Mouse (Mus musculus): ENCODE measurements around the gene Abcg2. TPM values are rescaled to one million over a fixed set of nuclear protein-coding genes. Genes with fewer than 3 reads are reported as not detected.
A peak's percentile ranks its signal among the peaks of the same experiment; 100 is the strongest.

Gene Abcg2
- total and polyA plus RNA-seq, 3 experiments = 1.5 to 33.7 (median 19.9) TPM

DNA sequence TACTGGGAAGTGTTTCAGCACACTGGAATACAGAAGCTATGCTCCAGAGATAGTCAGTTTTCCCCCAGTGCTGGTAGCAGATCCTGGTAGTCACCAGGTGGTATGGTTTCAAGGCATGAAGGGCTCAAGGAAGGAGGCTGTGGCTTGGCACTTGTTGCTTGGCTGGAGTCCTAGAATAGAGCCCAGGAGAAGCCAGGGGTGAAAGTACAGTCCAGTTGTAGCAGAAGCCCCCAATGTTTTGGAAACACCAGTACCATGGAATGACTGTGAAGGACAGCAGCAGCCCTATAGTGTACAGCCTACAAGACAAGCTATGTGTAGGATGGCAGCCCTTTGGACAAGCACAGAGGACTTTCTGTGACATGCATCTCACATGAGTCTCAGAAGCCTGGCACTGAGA, 54.2 kb downstream of the Abcg2 start:
- no peak for DNase-seq

DNA sequence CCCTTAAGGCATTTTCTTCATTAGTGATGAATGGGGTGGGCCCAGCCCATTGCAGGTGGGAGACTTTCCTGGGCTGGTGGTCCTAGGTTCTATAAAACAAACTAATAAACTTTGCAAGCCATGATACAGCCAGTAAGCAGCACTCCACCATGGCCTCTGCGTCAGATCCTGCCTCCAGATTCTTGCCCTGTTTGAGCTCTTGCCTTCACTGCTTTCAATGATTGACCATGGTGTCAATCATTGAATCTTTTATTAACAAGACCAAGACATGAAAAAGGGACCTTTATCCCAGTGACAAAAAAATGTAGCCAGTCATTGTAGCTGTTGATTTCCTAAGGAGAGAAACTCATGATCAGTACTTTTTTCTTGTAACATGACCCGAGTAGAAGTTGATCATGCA, 55.1 kb downstream of the Abcg2 start:
- no peak for DNase-seq

DNA sequence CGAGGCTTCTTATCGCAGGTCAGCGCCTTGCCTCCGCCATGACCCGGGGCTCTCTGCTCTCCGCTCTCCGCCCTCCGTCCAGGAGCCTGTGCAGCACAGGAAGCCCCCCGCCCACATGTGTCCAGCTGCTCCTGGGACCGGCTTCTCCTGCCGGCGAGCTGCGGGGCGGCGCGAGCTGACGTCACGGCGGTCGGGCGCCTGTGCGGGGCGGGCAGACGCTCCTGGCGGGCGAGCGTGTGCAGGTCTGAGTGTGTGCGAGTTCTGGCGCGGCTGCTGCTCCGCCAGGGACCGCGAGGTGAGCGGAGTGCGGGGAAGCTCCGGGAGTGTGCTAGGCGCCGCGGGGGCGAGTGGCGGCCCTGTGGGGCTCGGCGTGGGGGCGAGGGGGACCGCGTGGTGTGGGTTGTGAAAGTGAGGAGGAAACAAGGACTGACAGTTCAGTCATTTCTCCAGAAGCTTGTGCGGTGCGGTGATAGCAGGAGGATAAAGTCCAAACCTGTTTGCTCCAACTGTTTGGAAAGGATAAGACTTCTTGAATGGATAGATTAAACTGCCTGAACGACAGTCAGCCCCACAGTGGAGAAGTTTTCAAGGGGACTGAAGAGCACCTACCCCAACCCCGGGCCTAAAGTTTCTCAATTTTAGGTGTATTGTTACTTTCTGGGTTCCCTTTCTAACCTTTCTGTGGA, 56.2 kb downstream of the Abcg2 start:
- peak; percentile 89 for DNase-seq

DNA sequence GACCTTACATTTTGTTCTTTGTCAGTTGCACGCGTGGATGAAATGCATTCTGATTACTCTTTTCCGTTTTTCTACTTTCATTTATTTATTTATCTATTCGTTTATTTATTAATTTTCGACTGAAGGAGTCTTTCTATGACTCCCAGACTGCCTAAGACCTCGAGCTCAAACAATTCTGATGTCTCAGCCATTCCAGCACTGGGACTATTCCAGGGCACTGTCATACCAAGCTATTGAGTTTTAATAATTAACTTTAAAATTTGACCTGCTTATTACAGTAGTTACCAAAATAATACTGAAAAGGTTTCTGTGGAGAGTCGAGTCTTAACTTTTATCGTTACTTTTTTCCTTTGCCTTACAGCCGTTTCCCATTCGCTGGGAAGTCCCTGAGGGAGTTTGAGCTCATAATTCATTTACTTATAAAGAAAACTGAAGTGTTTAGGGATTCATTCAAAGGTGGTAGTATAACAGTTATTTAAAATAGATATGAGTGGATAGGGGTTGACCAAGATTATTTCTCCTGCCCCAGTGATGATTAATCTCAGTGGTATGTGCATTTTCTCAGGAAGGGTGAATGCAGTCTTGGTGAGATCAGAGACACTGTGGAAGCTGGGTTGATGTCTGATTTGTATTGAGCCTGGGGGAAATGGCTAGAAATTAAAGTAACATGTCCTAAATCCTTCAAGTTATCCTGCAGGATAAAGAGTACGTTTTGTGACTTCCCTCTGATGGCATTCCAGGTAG, 56.9 kb downstream of the Abcg2 start:
- no peak for DNase-seq

DNA sequence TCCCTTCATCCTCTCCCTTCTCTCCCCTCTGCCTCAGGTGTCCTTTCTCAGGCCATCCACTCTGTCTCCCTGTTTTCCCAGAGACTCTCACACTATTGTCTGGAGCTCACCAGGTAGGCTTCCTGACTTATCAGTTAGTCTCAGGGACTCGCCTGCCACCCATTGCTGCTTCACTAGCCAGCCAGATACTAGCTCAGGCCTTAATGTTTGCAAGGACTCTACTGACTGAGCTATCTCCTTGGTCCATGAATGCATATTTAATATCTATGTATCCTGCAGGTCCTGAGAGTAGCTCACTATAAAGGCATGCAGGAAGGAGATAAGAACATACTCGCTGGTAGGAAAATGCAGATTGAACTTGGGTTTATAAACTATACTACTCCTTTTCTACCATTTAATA, 57.9 kb downstream of the Abcg2 start:
- DNase-seq = no peak

DNA sequence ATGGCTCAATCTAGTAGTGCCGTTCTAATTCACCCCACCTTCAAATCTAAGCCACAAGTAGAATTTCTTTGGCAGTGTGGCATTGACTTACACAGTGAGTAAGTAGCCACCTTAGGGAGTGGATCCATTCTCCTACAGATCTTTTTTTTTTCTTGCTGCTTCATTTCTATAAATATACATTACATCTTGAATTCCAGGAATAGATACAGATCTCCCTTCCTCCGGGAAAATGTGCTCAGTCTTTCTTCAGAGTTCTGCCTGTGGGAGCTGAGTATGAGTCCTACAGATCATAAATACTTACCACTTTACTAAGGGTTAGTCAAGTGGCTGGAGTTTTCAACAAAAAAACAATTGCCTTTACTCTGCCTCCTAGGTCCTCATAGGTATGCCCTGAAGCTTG, 60.3 kb downstream of the Abcg2 start:
- DNase-seq = no peak

DNA sequence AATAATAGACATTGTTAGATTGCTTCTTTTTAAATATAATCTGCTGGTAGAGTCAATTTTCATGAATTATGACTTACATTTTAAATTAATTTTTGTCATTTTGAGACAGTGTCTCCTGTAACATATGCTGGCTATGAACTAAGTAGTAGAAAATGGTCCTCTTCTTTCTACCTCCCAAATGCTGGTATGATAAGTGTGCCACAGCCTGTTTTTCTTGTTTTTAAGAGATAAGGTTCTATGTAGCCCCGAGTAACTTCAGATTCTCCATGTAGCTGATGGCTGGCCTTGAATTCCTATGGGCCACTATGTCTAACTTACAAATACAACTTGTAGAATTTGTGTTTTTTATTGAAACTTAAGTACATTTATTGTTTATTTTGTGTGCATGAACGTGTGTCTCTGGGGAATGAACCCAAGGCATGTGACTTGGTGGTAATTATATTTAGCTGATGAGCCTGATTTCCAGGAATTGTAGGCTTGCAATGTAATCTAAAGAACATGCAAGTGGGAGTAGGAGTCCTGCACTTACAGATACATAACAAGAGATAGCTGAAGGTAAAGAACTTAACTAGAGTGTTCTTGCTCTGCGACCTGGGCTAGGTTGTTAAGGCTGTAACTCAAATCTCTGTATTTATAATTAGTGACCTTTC, 63.9 kb downstream of the Abcg2 start:
- no peak for DNase-seq

DNA sequence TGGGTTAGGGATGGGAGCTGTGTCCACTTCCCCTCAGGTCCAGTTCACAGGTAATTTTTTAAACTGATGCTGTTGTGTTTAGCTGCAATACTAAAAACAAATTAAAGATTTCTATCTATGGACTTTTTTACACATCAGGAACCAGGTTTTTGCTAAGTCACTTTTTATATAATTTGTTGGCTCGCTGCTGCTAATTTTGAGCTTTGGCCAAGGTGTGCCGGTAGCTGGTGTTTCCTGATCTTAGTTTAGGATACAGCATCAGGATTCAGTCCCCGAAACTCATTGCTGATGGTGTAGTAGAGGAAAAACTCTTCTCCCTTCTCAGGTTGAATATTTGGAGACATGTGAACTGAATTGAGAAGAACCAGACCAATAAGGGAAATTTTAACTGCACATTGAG, 65.8 kb downstream of the Abcg2 start:
- DNase-seq = no peak

DNA sequence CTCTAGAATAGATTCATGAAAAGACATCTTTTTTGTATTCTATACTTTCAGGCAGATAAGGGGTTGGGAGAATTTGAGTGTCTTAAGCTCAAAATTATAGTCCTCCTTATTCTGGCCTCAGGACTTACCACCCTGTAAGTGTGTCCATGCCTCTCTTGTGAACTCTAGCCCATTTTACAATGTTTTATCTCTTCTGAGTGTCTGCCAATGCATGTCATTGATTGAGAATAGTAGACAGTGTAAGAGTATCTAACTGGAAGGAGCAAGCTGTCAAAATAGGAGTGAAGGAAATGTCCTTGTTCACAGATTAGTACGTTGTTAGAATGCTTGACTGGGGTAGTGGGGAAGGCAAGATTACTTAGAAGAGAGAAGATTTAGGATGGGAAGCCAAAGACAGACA, 66.7 kb downstream of the Abcg2 start:
- no peak for DNase-seq

DNA sequence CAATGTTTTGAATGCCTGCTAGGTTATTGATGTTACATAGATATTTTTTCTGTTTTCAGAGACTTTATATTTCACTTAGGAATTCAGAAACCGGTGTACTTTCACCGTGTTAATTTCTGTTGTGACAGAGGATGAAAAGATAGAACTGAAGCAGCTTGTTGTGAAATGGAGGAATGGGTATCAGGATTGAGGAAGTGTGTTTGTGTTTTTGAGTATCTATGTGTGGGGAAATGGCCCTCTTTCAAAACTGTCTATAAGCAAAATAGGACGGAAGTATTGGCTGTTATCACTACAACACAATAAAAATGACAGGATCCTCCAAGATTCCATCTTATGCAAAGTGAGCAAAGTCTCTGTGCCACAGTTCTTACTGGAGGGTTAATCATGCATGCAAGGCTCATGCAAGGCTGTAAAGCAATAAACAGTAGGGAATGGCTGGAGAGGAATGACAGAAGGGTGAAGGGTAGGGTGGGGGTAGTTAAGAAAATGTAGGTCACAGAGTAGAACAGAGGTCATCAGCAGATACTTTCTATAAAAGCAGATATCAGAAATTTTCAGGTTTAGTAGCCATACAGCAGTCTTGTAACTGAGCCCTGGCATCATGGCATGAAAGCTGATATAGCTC, 76.7 kb downstream of the Abcg2 start:
- DNase-seq = no peak

DNA sequence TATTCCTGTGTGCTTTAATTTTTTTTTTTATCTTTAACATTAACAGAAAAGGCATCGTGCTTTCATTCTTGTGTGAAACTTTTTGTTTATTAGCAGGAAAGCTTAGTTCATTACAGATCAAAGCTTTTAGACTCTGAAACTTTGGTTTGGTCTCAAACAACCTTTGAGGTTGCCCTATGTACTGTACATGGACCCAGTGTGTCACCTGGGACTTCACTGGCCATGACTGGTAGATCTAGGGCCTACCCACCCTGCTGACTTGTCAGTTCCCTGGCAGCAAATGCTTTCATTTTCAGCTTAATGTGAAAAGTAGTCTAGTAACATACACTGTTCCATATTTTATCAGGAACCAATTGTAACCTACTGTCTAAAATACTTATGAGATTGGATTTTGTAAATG, 93.5 kb downstream of the Abcg2 start:
- no peak for DNase-seq

DNA sequence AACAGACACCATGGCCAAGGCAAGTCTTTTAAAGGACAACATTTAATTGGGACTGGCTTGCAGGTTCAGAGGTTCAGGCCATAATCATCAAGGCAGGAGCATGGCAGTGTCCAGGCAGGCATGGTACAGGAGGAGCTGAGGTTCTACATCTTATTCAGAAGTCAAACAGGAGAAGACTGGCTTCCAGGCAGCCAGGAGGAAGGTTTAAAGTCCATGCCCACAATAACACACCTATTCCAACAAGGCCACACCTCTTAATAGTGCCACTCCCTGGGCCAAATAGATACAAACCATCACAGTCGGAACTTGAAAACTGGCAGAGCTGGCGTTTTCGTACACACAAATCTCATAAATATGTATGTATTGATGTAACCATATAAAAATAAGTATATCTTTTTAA, 94.2 kb downstream of the Abcg2 start:
- DNase-seq = no peak

DNA sequence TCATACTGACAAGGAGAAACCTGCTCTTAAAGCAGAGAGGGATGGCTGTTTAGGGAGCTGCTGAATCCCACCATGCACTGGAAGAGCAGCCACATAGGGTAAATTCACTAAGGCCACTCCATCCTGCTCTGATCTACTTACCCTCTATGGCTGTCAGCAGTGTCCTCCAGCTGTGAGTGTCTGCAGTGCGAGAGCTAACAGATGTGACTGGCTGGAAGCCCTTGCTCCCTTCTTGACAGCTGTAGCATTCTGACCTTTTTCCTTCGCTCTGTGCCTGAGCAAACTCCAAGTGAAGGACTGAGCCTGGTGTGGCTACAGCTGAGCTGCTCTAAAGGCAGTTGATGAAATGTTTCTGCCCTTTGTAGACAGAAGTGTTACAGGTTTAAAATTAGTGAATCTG, 107.3 kb downstream of the Abcg2 start:
- no peak for DNase-seq

DNA sequence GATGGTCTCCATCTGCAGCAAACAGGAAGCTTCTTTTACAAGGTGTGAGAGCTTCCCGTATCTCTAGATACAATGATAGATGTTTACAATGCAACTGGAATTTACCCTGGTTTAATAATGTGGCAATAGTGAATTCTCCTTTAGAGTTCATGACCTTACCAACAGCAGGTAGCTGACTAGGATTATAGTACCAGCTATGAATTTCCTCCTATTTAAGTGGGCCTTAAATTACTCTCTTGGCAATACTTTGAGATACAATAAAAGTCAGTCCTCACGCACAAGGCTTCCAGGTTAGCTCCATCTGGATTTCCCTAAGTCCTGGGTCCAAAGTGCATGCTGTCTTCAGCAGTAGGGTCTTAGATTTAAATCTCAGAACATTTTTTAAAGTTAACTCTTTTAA, 109.9 kb downstream of the Abcg2 start:
- DNase-seq = no peak

DNA sequence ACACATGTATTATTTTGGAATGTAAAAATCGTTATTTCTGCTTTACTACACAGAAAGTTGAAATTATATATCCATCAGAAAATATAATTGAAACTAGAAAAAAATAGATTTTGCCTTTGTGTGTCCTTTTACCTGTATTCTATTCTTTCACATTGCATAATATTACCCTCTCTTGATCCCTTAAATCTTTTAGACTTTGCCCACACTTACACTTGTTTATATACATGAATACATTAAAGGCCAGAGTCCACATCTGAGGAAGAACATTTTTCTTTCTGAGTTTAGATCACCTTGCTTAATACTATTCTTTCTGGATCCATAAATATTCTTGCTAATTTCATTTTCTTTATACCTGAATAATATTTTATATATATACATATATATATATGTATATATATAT, 110.4 kb downstream of the Abcg2 start:
- no peak for DNase-seq

DNA sequence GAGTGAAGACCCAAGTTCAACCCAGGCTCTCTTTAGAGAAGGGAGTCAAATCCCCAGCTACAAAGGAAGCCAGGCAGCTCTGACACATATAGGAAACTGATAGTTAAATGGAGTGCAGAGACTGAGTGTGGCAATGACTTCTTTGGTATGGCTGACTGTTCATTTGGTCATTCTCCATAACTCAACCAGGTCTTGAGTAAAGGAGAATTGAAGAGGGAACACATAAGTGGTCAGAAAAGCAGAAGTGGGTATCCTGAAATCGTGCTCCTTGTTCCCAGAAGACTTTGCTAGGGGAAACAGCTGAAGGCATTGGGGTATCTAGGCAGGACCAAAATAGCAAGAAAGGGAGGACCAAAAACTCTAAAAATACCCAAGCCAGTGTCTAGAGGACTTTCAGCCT, 126.0 kb downstream of the Abcg2 start:
- no peak for DNase-seq

DNA sequence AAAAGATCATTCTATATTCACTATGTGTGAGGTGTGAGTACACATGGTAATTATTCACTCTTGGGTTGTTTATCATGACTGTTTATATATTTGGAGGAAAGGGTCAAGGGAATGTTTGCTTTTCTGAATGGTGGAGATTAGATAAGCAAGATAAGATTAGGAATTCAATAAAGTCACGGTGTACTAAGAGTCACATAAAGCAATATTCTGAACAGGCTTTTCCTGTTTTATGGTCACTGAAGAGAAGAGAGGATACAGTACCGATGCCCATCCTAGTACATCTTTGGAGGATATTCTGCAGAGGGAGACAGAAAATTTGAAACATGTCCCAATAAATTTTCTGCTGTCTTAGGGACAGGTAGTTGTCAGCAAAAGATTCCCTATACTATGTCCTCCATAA, 127.6 kb downstream of the Abcg2 start:
- no peak for DNase-seq

DNA sequence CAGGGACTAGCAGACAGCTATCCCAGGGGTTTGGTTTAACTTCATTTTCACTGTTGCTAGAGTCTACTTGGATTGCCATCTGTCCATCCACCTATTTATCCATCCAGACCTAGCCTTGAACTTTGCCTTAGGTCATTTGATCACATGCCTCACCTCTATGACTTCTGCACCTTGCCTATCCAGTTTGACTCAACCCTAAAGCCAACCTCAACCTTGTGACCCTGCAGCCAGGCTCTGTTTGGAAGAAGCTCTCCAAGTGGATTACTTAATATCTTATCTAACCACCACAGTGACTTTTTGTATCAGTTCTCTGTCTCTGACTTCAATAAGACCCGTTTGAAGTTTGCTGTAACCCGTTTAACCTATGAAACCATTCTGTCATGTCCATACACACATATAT, 149.5 kb downstream of the Abcg2 start:
- no peak for DNase-seq

DNA sequence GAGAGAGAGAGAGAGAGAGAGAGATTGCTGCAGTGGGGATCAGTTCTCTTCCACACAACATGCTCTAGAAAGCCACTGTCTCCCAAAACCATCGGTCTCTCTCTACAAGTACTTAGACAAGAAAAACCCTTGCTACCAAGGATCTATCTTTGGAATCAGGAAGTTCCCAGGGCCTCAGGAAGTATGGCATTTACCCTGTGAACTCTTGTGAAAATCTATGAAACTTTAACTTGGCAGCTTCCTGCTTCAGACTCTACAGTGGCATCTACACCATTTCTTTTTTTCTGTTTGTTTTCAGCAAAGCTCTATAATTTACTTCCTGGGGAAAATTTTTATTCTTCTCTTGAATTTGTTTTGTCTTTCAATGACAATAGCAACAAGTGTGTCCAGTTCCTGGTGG, 150.8 kb downstream of the Abcg2 start:
- peak; percentile 10 for DNase-seq
